Mouse (Mus musculus) 3T3-L1 (cell line): ENCODE measurements around the gene Gm42906.

Source experiments
- DNase-seq: peaks from one replicate; pipeline ENCODE4 v3.0.0-alpha.2; 2015; ENCODE audit warnings: low read depth, low spot score

Gm42906 gene

GRCm38 (mm10) chr5:151111080-151111871 lies 316.7 kb downstream of the Gm42906 start:
- no peak for DNase-seq

GRCm38 (mm10) chr5:151110461-151110908 lies 317.5 kb downstream of the Gm42906 start:
- DNase-seq, result peak; percentile 61

- DNase-seq, result peak; percentile 62
Observed at GRCm38 (mm10) chr5:151109822-151110221, 318.1 kb downstream of the Gm42906 start.

- no peak for DNase-seq
Observed at GRCm38 (mm10) chr5:151108955-151109354, 319.0 kb downstream of the Gm42906 start.

- DNase-seq, result no peak
Observed at GRCm38 (mm10) chr5:151108291-151108897, 319.6 kb downstream of the Gm42906 start.

GRCm38 (mm10) chr5:151106841-151107240 lies 321.1 kb downstream of the Gm42906 start:
- DNase-seq, result no peak

GRCm38 (mm10) chr5:151105054-151105971 lies 322.6 kb downstream of the Gm42906 start:
- DNase-seq, result no peak

GRCm38 (mm10) chr5:151104354-151105053 lies 323.5 kb downstream of the Gm42906 start:
- DNase-seq, result no peak

- no peak for DNase-seq
Observed at GRCm38 (mm10) chr5:151103284-151103683, 324.7 kb downstream of the Gm42906 start.

GRCm38 (mm10) chr5:151102262-151102661 lies 325.7 kb downstream of the Gm42906 start:
- DNase-seq, result no peak

- no peak for DNase-seq
Observed at GRCm38 (mm10) chr5:151096012-151096411, 332.0 kb downstream of the Gm42906 start.

- DNase-seq, result peak; percentile 79
Observed at GRCm38 (mm10) chr5:151092886-151093665, 334.9 kb downstream of the Gm42906 start.

- DNase-seq, result no peak
Observed at GRCm38 (mm10) chr5:151090996-151091395, 337.0 kb downstream of the Gm42906 start.

- DNase-seq, result no peak
Observed at GRCm38 (mm10) chr5:151089201-151089600, 338.8 kb downstream of the Gm42906 start.

- DNase-seq, result no peak
Observed at GRCm38 (mm10) chr5:151086425-151087202, 341.3 kb downstream of the Gm42906 start.

- DNase-seq, result no peak
Observed at GRCm38 (mm10) chr5:151085749-151086148, 342.2 kb downstream of the Gm42906 start.

- no peak for DNase-seq
Observed at GRCm38 (mm10) chr5:151080276-151080675, 347.7 kb downstream of the Gm42906 start.

- DNase-seq, result no peak
Observed at GRCm38 (mm10) chr5:151077953-151078352, 350.0 kb downstream of the Gm42906 start.

- no peak for DNase-seq
Observed at GRCm38 (mm10) chr5:151076917-151077316, 351.0 kb downstream of the Gm42906 start.

GRCm38 (mm10) chr5:151074282-151074681 lies 353.7 kb downstream of the Gm42906 start:
- no peak for DNase-seq
